Mouse (Mus musculus): ENCODE measurements around the gene Tomm5. TPM values are rescaled to one million over a fixed set of nuclear protein-coding genes. Genes with fewer than 3 reads are reported as not detected.
"Not testable (repeated sequence)": the region's sequence is repeated elsewhere in the genome, so short reads cannot be mapped to it uniquely, and the experiment has no call there.

Gene Tomm5
- polyA plus RNA-seq, 1 experiment from 2014 or later = 308 TPM

DNA sequence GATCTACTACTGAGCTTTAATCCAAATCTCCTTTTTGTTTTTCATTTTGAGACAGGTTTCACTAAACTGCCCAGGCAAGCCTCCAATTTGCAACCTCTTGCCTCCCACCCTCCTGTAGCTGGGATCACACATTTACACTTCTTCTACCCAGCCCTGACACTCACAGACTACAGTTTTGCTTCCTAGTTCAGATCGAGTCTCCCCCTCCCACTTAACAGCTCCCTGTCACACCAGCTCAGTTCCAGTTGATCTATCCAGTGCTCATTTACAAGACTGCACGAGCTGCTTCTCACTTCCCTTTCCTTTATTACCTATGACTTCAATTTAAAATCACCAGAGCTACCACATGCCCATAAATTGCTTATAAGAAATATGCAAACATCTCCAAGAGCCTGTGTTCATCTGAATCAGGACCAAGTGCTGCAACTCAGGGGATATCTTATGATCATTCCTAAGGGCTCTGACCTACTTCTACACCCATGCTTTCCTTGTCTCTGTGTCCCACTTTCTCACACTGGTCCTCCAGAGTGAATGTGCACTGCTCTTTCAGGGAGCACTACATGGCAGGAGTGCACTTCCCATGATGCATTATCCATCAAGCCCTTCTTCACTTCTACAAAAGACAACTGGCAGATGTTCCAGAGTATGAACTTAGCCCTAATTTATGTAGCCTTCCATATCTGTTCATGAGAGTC lies 41.7 kb downstream of the Tomm5 start:
- no peak for DNase-seq (ENCODE audit: low spot score)

DNA sequence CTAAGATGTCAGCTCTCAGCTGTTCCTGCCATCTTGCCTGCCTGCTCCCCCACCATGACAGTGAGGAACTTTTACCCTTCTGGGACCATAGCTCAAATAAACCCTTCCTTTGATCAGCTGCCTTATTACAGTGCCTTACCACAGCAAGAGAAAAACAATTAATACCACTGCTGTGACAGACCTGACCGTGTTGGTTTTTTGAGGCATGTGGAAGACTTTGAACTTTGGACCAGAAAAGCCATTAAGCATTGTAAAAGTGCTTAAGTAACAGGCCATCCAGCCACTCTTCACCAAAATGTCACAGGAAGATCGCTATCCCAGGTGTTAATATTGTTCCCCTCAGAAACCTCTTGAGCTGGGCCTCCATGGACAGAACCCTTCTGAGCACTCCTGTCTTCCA lies 43.3 kb downstream of the Tomm5 start:
- no peak for DNase-seq (ENCODE audit: low spot score)

DNA sequence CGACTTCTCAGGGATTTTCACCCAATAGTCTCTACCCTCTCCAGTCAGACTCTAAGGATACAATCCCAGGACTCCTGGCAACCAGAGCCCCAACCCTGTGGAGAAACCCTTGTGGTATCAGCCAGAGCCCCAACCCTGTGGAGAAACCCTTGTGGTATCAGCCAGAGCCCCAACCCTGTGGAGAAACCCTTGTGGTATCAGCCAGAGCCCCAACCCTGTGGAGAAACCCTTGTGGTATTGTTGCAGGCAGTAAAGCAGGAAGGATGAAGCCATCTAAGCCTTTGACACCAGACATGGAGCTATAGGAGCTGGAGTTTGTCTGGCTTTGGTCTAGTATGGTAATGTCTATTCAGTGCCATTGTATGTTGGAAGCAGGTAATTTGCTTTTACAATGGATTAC lies 44.1 kb downstream of the Tomm5 start:
- DNase-seq (ENCODE audit: low spot score) = not testable (repeated sequence)

DNA sequence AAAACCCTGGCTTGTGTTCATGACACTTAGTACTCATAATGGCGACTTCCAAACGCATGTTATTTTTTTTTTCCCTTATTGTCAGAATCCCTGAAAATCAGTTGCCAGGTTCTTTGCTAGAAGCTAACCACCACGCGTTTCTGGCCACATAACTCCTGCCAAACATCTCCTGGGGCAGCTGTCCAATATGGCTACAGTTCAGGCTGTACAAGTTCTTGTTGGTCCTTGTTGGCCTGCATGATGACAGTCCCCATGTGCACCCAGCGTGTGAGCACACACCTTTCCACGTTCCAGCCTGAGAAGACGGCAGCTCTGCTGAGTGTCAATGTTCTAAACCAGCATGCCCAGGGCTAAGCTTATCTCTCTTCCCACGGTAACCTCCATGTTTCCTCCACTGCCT lies 52.5 kb downstream of the Tomm5 start:
- no peak for DNase-seq (ENCODE audit: low spot score)

Other genes with a start within 250 kb of the Tomm5 start
- 37.6 and 39.1 TPM in 2 replicates for gene Grhpr, start 126.7 kb downstream of the Tomm5 start, polyA plus RNA-seq (2015; fragmentation: Nextera tagmentation; extraction: Ambion mirVana)
- gene Zbtb5, start 95.7 kb downstream of the Tomm5 start, polyA plus RNA-seq (2015; fragmentation: Nextera tagmentation; extraction: Ambion mirVana) = 15.9 TPM in 2 replicates
- gene Polr1e, start 89.5 kb downstream of the Tomm5 start, polyA plus RNA-seq (2015; fragmentation: Nextera tagmentation; extraction: Ambion mirVana) = 48.2 and 49.5 TPM in 2 replicates
- gene Fbxo10, start 23.5 kb downstream of the Tomm5 start, polyA plus RNA-seq (2015; fragmentation: Nextera tagmentation; extraction: Ambion mirVana) = 7.4 and 9.2 TPM in 2 replicates
- gene Frmpd1, start 76.8 kb upstream of the Tomm5 start, polyA plus RNA-seq (2015; fragmentation: Nextera tagmentation; extraction: Ambion mirVana) = 0.14 and 0.26 TPM in 2 replicates
- gene Trmt10b, start 189.0 kb upstream of the Tomm5 start, polyA plus RNA-seq (2015; fragmentation: Nextera tagmentation; extraction: Ambion mirVana) = 18.2 and 18.3 TPM in 2 replicates
- gene Dcaf10, start 234.0 kb upstream of the Tomm5 start, polyA plus RNA-seq (2015; fragmentation: Nextera tagmentation; extraction: Ambion mirVana) = 8.9 and 9.8 TPM in 2 replicates
- gene Exosc3, start 234.6 kb upstream of the Tomm5 start, polyA plus RNA-seq (2015; fragmentation: Nextera tagmentation; extraction: Ambion mirVana) = 165 and 168 TPM in 2 replicates